Mouse (Mus musculus): ENCODE results near the gene Hspa5. TPM values are rescaled to one million over a fixed set of nuclear protein-coding genes. Genes with fewer than 3 reads are reported as not detected.
"Not testable (repeated sequence)": the region's sequence is repeated elsewhere in the genome, so short reads cannot be mapped to it uniquely, and the experiment has no call there.

The Hspa5 gene
- total RNA-seq, 2 experiments from 2014 or later = 174 to 245 TPM

GRCm38 (mm10) chr2:34803746-34804145 is 32.0 kb downstream of the Hspa5 start:
- Histone ChIP-seq H3K27ac (peak overlapping the region; percentile 95; the same call in 1 of the 2 replicates), H3K4me3 (peak overlapping the region; percentile 85)
- intact Hi-C loops (cut with DNase I) = loop anchor here (2.0 kb wide), 1 partner anchor 21 kb away; no protein-coding TSS in a partner anchor
- TF ChIP-seq CTCF (IDR thresholded peaks at IDR 0.05) = no peak
- DNase-seq = no peak

GRCm38 (mm10) chr2:34804172-34804571 is 32.4 kb downstream of the Hspa5 start:
- intact Hi-C loops (cut with DNase I) = loop anchor here (2.0 kb wide), 1 partner anchor 21 kb away; no protein-coding TSS in a partner anchor
- Histone ChIP-seq H3K27ac (peak overlapping the region; percentile 95), H3K4me3 (peak overlapping the region; percentile 85)
- DNase-seq = no peak
- no peak for TF ChIP-seq CTCF (IDR thresholded peaks at IDR 0.05)

- Histone ChIP-seq H3K4me3 (no peak overlapping the region), H3K27ac (peak overlapping the region; percentile 95)
- no peak for TF ChIP-seq CTCF (IDR thresholded peaks at IDR 0.05)
- intact Hi-C loops (cut with DNase I) = loop anchor here (2.0 kb wide), 1 partner anchor 20 kb away; no protein-coding TSS in a partner anchor
- DNase-seq = no peak
These were observed 33.0 kb downstream of the Hspa5 start for GRCm38 (mm10) chr2:34804815-34805214.

DNA sequence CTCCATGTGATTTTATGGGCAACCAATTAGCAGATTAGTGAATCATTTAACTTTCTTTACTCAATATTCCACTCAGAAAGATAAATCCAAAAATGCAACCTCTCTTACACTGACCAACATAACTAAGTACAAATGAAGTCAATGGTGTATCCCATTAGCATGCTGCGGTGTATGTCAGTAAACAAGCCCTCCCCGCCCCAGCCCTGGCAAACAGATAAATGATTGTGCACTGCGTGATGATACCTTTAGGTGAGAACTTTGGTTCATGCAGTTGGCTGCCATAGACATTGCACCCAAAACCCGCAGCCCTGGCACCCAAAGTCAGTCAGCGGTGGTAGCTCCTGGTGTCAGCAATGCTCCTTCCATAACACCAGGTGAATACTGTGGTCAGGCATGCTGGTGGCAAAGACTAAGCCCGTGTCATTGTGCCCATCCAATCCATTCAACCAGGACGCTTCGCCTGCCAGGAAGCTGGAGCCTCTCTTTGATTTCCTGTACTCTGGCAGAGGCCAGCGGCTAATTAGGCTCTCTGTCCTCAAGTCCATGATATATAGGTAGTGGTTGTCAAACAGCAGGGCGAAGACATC is 33.7 kb downstream of the Hspa5 start:
- no peak for TF ChIP-seq CTCF (IDR thresholded peaks at IDR 0.05)
- intact Hi-C loops (cut with DNase I) = loop anchor here (2.0 kb wide), 1 partner anchor 19 kb away; no protein-coding TSS in a partner anchor
- DNase-seq = no peak
- no peak overlapping the region for H3K4me3 ChIP-seq
- H3K27ac ChIP-seq = peak overlapping the region; percentile 95; the same call in 1 of the 2 replicates

DNA sequence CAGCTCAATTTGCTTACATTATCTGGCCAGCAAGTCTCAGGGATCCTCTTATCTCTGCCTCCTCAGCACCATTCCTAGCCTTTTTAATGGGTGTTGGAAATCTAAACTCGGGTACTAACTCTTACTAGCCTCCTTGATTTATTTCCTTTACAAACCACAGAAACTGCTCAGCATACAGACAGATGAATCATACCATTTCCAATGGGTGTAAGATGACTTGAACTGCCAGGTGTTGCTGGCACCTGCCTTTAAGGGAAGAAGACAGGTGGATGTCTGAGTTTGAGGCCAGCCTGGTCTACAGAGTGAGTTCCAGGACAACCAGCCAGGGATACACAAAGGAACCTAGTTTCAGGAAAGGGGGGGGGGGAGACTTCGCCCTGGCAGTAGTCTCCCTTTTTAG is 36.3 kb downstream of the Hspa5 start:
- TF ChIP-seq CTCF (IDR thresholded peaks at IDR 0.05) = no peak
- H3K4me3 ChIP-seq = no peak overlapping the region
- DNase-seq = no peak
- H3K27ac ChIP-seq = no peak overlapping the region
- intact Hi-C loops (cut with DNase I) = no loop called here

DNA sequence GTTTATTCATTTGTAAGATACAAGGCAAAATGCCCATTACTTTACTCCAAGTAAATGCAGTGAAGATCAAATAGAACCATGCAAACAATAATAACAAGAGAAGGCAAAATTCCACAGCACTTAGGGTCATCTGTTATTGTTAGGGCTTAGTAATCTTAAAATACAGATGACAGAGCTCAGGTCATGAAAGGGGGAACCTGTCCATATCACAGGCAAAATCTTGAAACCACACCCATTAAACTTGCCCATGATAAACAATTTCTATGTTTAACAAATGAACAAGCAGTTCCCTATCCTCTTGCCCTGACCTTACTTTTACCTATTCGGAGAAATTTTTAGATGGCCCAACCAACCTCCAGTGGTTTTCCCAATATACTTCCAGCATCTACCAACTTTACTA is 37.8 kb downstream of the Hspa5 start:
- TF ChIP-seq CTCF (IDR thresholded peaks at IDR 0.05) = no peak
- no peak for DNase-seq
- Histone ChIP-seq H3K27ac (no peak overlapping the region), H3K4me3 (no peak overlapping the region)
- intact Hi-C loops (cut with DNase I) = no loop called here

DNA sequence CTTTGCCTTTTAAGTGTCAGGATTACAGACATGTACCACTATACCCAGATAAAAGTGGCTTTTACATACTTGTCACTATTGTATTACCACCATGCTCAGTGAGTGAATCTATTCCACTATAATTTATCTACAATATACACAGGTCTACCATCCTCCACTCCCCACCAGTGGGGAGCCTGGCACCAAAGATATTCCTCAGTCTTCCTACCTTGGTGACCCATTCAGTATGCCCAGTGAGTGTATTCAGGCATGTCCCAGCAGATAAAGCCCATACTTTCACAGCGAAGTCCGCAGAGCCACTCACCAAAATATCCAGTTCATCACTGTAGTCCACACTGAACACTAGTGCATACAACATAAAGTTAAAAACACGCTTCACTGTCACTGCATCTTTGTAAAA is 39.0 kb downstream of the Hspa5 start:
- intact Hi-C loops (cut with DNase I) = no loop called here
- DNase-seq = no peak
- Histone ChIP-seq H3K27ac (no peak overlapping the region), H3K4me3 (no peak overlapping the region)
- TF ChIP-seq CTCF (IDR thresholded peaks at IDR 0.05) = no peak

DNA sequence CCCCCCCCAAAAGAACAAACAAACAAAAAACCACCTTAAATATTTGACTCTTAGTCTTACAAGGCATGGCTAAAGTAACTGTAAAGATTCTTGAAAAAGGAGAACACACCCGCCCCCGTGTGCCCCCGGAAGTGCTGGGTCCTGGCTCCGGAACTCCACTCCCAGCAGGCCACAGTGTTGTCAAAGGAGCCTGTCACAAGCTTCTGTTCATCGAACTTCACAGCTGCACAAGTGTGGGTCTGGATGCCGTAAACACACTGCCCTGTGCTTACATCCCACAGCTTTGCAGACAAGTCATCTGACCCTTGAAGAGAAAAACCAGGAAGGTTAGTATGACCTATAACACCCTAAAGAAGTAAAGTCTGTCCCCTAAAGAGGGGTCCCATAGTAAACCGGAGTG is 40.9 kb downstream of the Hspa5 start:
- no peak for TF ChIP-seq CTCF (IDR thresholded peaks at IDR 0.05)
- H3K4me3 ChIP-seq = no peak overlapping the region
- intact Hi-C loops (cut with DNase I) = no loop called here
- DNase-seq = no peak
- H3K27ac ChIP-seq = no peak overlapping the region

- intact Hi-C loops (cut with DNase I); H3K4me3 ChIP-seq; DNase-seq; H3K27ac ChIP-seq: not testable (repeated sequence)
These were observed 44.1 kb downstream of the Hspa5 start for GRCm38 (mm10) chr2:34815893-34816292.

DNA sequence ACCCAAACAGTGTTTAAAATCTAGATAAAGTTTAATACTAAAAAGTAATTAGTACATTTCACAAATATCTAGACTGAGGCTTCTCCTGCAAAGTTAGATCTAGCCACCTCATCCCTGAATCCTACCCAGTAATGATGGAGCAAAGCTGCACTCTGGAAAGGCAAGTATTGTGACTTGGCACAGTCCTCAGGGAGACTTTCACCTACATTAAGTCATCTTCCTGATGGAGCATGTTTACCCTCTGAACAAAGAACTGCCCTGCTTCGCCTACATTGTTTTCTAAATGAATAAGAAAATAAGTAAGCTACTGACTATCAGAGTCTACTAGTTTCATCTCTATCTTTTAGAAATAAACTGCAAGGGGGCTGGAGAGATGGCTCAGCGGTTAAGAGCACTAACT is 46.7 kb downstream of the Hspa5 start:
- no peak for DNase-seq
- Histone ChIP-seq H3K4me3 (no peak overlapping the region), H3K27ac (no peak overlapping the region)
- intact Hi-C loops (cut with DNase I) = no loop called here
- no peak for TF ChIP-seq CTCF (IDR thresholded peaks at IDR 0.05)

DNA sequence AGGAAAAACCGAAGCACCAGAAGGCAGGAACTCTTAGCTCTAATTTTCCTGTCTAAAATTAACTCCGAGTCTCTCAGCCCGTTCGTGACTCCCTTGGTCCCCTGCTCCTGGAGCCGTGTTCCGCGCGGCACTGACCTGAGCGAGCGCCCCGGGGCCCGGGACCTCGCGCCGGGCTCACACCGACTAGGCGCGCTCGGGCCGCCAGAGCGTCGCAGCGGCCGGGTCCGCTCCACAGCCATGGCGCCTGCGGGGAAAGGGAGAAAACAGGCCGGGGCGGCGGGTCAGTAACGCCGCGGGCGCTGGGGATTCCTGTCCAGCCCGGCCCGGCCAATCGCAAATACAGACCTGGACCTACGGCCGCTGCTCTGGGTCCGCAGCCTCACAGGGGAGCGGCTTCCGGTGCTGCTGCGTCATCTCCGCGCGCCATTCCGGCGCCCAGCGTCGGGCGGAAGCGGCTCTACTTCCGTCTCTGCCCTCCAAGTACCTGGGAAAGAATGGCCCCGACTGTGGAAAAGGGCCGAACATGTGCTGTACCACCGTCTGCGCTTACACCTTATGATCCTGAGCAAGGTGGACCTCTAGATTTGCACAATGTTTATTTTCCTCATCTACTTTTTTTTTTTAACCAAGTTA is 54.2 kb downstream of the Hspa5 start, which contains the start of gene Fbxw2:
Gene Fbxw2, minus strand, starts transcription at position 485 of the 633 bp plus-strand sequence.
- H3K4me3 ChIP-seq = peak within 1 kb of the TSS; percentile 87
- TF ChIP-seq CTCF (IDR thresholded peaks at IDR 0.05) = no peak
- intact Hi-C loops (cut with DNase I) = loop anchor here (2.0 kb wide), 2 partner anchors 21 to 45 kb away; no protein-coding TSS in a partner anchor
- H3K27ac ChIP-seq = peak within 1 kb of the TSS; percentile 91
- peak; percentile 95 for DNase-seq

GRCm38 (mm10) chr2:34826460-34827231 is 54.9 kb downstream of the Hspa5 start:
- no peak for DNase-seq
- Histone ChIP-seq H3K4me3 (peak overlapping the region; percentile 87), H3K27ac (peak overlapping the region; percentile 91)
- intact Hi-C loops (cut with DNase I) = loop anchor here (2.0 kb wide), 1 partner anchor 44 kb away; no protein-coding TSS in a partner anchor
- no peak for TF ChIP-seq CTCF (IDR thresholded peaks at IDR 0.05)

Other genes starting within 250 kb of the Hspa5 start
- 10 to 100 TPM; 34.0 to 35.5 TPM for gene Gapvd1, start 16.7 kb upstream of the Hspa5 start, total RNA-seq (2021)
- 1 to 10 TPM; 7.9 to 8.3 TPM for gene Rabepk, start 27.9 kb downstream of the Hspa5 start, total RNA-seq (2021)
- gene Fbxw2, start 54.3 kb downstream of the Hspa5 start, total RNA-seq (2021) = 10 to 100 TPM; 52.5 to 53.2 TPM
- gene Gm34653, start 61.0 kb downstream of the Hspa5 start, total RNA-seq (2021) = under 1 TPM; 0.18 to 0.39 TPM
- gene Cutal, start 102.4 kb downstream of the Hspa5 start, total RNA-seq (2021) = under 1 TPM; 0.17 to 0.69 TPM
- gene Psmd5, start 103.0 kb downstream of the Hspa5 start, total RNA-seq (2021) = 10 to 100 TPM; 12.6 to 14.7 TPM
- under 1 TPM; 0.54 to 0.61 TPM for gene Phf19, start 142.1 kb downstream of the Hspa5 start, total RNA-seq (2021)
- gene Traf1, start 189.8 kb downstream of the Hspa5 start, total RNA-seq (2021) = 1 to 10 TPM in 1 of 2 experiments, under 1 TPM in 1; 0.46 to 1.2 TPM